Mouse (Mus musculus) lung, adult 2 months (tissue): ENCODE results near the gene 4933406M09Rik.

Experiments
- CTCF ChIP-seq: fragments of 200-500 bp; IDR thresholded peaks from 2 replicates; pipeline ENCODE4 v1.5.1; 2011; ENCODE audit warnings: mild to moderate bottlenecking, low read length, control low read depth; ENCODE audit not compliant: insufficient read depth
- POLR2A ChIP-seq: fragments of 200-500 bp; IDR thresholded peaks from 2 replicates; pipeline ENCODE4 v1.6.1; 2011; ENCODE audit warnings: low read depth, mild to moderate bottlenecking, control low read depth, low read length, borderline replicate concordance; ENCODE audit errors: extremely low read depth

DNA sequence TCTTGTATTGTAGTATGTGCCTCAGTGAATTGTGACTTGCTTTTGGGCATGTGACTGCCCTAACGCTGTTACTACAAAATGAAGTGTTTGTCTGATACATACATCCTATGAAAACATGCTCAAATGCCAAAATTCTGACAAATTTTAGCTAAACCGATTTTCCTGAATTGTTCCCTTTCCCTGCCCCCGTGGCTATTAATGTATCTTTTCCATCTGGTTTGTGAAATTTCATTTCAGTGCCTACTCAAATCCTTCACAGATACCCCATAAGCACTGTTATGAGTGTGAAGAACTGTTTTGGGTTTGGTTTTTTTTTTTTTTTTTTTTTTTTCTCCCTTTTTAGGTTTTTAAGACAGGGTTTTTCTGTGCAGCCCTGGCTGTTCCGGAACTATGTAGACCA is 40.7 kb upstream of the 4933406M09Rik start:
- TF ChIP-seq CTCF (no peak), POLR2A (no peak)
